Mouse (Mus musculus) G1E-ER4 (cell line): ENCODE results near the gene 4930451I11Rik. TPM values are rescaled to one million over a fixed set of nuclear protein-coding genes. Genes with fewer than 3 reads are reported as not detected.

Experiments used
- GATA1 ChIP-seq: IDR thresholded peaks from one replicate; pipeline ENCODE4 v1.8.0; 2012; ENCODE audit warnings: low read length, inconsistent platforms
- polyA plus RNA-seq: library from polyadenylated mRNA; stranded (reverse); fragments of >175 nt; gene quantifications from 2 replicates; pipeline ENCODE4 v1.2.3, GENCODE M21; 2012

The 4930451I11Rik gene
- not detected in 2 replicates for polyA plus RNA-seq

- no peak for TF ChIP-seq GATA1
These were observed at the start of gene 4930451I11Rik for GRCm38 (mm10) chr7:126831539-126831938. Gene 4930451I11Rik (minus strand): TSS chr7:126831639.

GRCm38 (mm10) chr7:126881040-126881439 lies 49.6 kb upstream of the 4930451I11Rik start:
- no peak for TF ChIP-seq GATA1

- no peak for TF ChIP-seq GATA1
These were observed 45.8 kb upstream of the 4930451I11Rik start for GRCm38 (mm10) chr7:126877239-126877638.

GRCm38 (mm10) chr7:126870520-126870891 lies 39.1 kb upstream of the 4930451I11Rik start:
- no peak for TF ChIP-seq GATA1

- no peak for TF ChIP-seq GATA1
These were observed 38.5 kb upstream of the 4930451I11Rik start for GRCm38 (mm10) chr7:126869780-126870519.

- TF ChIP-seq GATA1 = no peak
These were observed 36.6 kb upstream of the 4930451I11Rik start for GRCm38 (mm10) chr7:126868003-126868402.

- TF ChIP-seq GATA1 = no peak
These were observed 36.1 kb upstream of the 4930451I11Rik start for GRCm38 (mm10) chr7:126867534-126867933.

- no peak for TF ChIP-seq GATA1
These were observed 32.4 kb upstream of the 4930451I11Rik start for GRCm38 (mm10) chr7:126863791-126864190.

- TF ChIP-seq GATA1 = no peak
These were observed 30.8 kb upstream of the 4930451I11Rik start, which contains the start of gene Ino80e for GRCm38 (mm10) chr7:126862147-126862784. Gene Ino80e (minus strand): TSS chr7:126862377.

GRCm38 (mm10) chr7:126861429-126862130 lies 30.1 kb upstream of the 4930451I11Rik start, which contains the start of gene Hirip3:
Gene Hirip3 (plus strand): TSS chr7:126861972.
- TF ChIP-seq GATA1 = no peak

- TF ChIP-seq GATA1 = no peak
These were observed 29.5 kb upstream of the 4930451I11Rik start for GRCm38 (mm10) chr7:126860987-126861386.

- TF ChIP-seq GATA1 = no peak
These were observed 25.4 kb upstream of the 4930451I11Rik start for GRCm38 (mm10) chr7:126856741-126857420.

- TF ChIP-seq GATA1 = no peak
These were observed 24.2 kb upstream of the 4930451I11Rik start for GRCm38 (mm10) chr7:126855641-126856040.

- no peak for TF ChIP-seq GATA1
These were observed 22.0 kb upstream of the 4930451I11Rik start for GRCm38 (mm10) chr7:126853454-126853853.

- TF ChIP-seq GATA1 = no peak
These were observed 19.8 kb upstream of the 4930451I11Rik start for GRCm38 (mm10) chr7:126851192-126851591.
